ENCODE assay signal across 7 mouse cellular contexts in genomic region chr15:12549271-12549918, GRCm38 (mm10).
DNase-seq lines count a peak whose midpoint lies in the region; ATAC-seq and TF ChIP-seq lines count a peak whose summit lies in the region.

No protein-coding gene starts in this region.

- WGBS in forebrain, postnatal 0 days = 2% methylated on average over 28 of the region's 28 CpGs
- WGBS in hindbrain, embryonic 16.5 days = under 1% methylated on average over 28 of the region's 28 CpGs
- WGBS in liver, embryonic 13.5 days (ENCODE audit: insufficient replicate concordance) = under 1% methylated on average over 28 of the region's 28 CpGs

- H3K4me3 ChIP-seq in forebrain, postnatal 0 days (ENCODE audit: low read depth, low read length) = peak overlapping the region; percentile 37
- peak overlapping the region; percentile 48 for H3K4me3 ChIP-seq in hindbrain, embryonic 16.5 days (ENCODE audit: low read length)
- peak overlapping the region; percentile 50 for H3K4me3 ChIP-seq in liver, embryonic 13.5 days (replicated peaks)

- peaks cover 6% of the 10 kb centered on the region for H3K4me1 ChIP-seq in forebrain, postnatal 0 days (ENCODE audit: insufficient read depth)
- H3K4me1 ChIP-seq in hindbrain, embryonic 16.5 days (ENCODE audit: control insufficient read depth, insufficient read depth, low read depth, low read length) = peaks cover 14% of the 10 kb centered on the region
- 0 out of 2 replicates have a peak, but pooled peaks cover 4% of the 10 kb centered on the region for H3K4me1 ChIP-seq in liver, embryonic 13.5 days (replicated peaks)

- ATAC-seq in forebrain, postnatal 0 days = peak; percentile 38
- ATAC-seq in hindbrain, embryonic 16.5 days = peak; percentile 50; the same call in 1 of the 2 replicates
- ATAC-seq in liver, embryonic 13.5 days (ENCODE audit: low read depth) = no peak

- H3K36me3 ChIP-seq in forebrain, postnatal 0 days (ENCODE audit: insufficient read depth) = no peaks in the 10 kb centered on the region
- H3K36me3 ChIP-seq in hindbrain, embryonic 16.5 days (ENCODE audit: control insufficient read depth, insufficient read depth, low read length) = no peaks in the 10 kb centered on the region
- H3K36me3 ChIP-seq in liver, embryonic 13.5 days = no peaks in the 10 kb centered on the region

- H3K4me2 ChIP-seq in forebrain, postnatal 0 days (ENCODE audit: low read depth) = peak overlapping the region; percentile 85
- H3K4me2 ChIP-seq in hindbrain, embryonic 16.5 days (ENCODE audit: low read length) = peak overlapping the region; percentile 95
- peak overlapping the region; percentile 72 for H3K4me2 ChIP-seq in liver, embryonic 13.5 days

- DNase-seq in NIH3T3 (ENCODE audit: low read depth) = peak; percentile 6
- peak; percentile 9 for DNase-seq in cerebellum, adult 11-12 months
- DNase-seq in forebrain, postnatal 0 days = peak; percentile 10
- DNase-seq in liver, embryonic 13.5 days = no peak
- DNase-seq in neural tube, embryonic 10.5 days (ENCODE audit: extremely low spot score, low spot score) = peak; percentile 58
- DNase-seq in adipocyte (ENCODE audit: low spot score) = no peak

- TF ChIP-seq CTCF in forebrain, postnatal 0 days (IDR thresholded peaks at IDR 0.05; ENCODE audit: low read depth) = no peak

- peak overlapping the region; percentile 45 for H3K9ac ChIP-seq in forebrain, postnatal 0 days
- peak overlapping the region; percentile 62 for H3K9ac ChIP-seq in hindbrain, embryonic 16.5 days (ENCODE audit: low read depth, low read length)
- H3K9ac ChIP-seq in liver, embryonic 13.5 days = peak overlapping the region; percentile 39; the same call in 1 of the 2 replicates

- H3K27ac ChIP-seq in forebrain, postnatal 0 days (ENCODE audit: low read depth, low read length) = no peak overlapping the region
- H3K27ac ChIP-seq in hindbrain, embryonic 16.5 days (ENCODE audit: low read depth, low read length) = 0 out of 2 replicates have a peak overlapping the region, but pooled peaks have one; percentile 9
- no peak overlapping the region for H3K27ac ChIP-seq in liver, embryonic 13.5 days

- H3K9me3 ChIP-seq in forebrain, postnatal 0 days (ENCODE audit: low read length) = no peaks in the 10 kb centered on the region
- no peaks in the 10 kb centered on the region for H3K9me3 ChIP-seq in hindbrain, embryonic 16.5 days (ENCODE audit: control insufficient read depth, low read length)
- H3K9me3 ChIP-seq in liver, embryonic 13.5 days (replicated peaks) = no peaks in the 10 kb centered on the region

- no peaks in the 10 kb centered on the region for H3K27me3 ChIP-seq in forebrain, postnatal 0 days (ENCODE audit: insufficient read depth, low read length)
- no peaks in the 10 kb centered on the region; the same call in 1 of the 2 replicates for H3K27me3 ChIP-seq in hindbrain, embryonic 16.5 days (replicated peaks; ENCODE audit: control insufficient read depth, insufficient read depth, low read length)
- peaks cover 25% of the 10 kb centered on the region for H3K27me3 ChIP-seq in liver, embryonic 13.5 days

Comparison
In these comparisons a context has a peak if more than half of its experiments do, and no peak if none do; other contexts are left out.
1. DNase-seq: peak in NIH3T3 (single experiment), cerebellum, adult 11-12 months (single experiment), forebrain, postnatal 0 days (single experiment) and neural tube, embryonic 10.5 days (single experiment); none in liver, embryonic 13.5 days (single experiment) and adipocyte (single experiment).
2. Peak in every context shown above with its lines, with median percentiles within 50 percentile points of each other: H3K4me2 ChIP-seq, H3K4me3 ChIP-seq and H3K9ac ChIP-seq.